Mouse (Mus musculus) myocyte (in vitro differentiated cells): ENCODE results near the gene Kat7. TPM values are rescaled to one million over a fixed set of nuclear protein-coding genes. Genes with fewer than 3 reads are reported as not detected.
A peak's percentile ranks its signal among the peaks of the same experiment; 100 is the strongest.

Experiments used
- H3K27me3 ChIP-seq: one replicate; pipeline ENCODE4 v1.6.1; 2011; ENCODE audit not compliant: control insufficient read depth, insufficient read depth, insufficient read length
- H3K36me3 ChIP-seq: one replicate; pipeline ENCODE4 v1.6.1; 2011; ENCODE audit not compliant: control insufficient read depth, insufficient read depth
- H3K4me2 ChIP-seq: one replicate; pipeline ENCODE4 v1.6.1; 2011; ENCODE audit warnings: low read depth, control low read depth
- H3K4me3 ChIP-seq: one replicate; pipeline ENCODE4 v1.5.1; 2011; ENCODE audit warnings: mild to moderate bottlenecking, control low read depth, moderate library complexity
- H3K79me2 ChIP-seq: one replicate; pipeline ENCODE4 v1.6.1; 2011; ENCODE audit not compliant: control insufficient read depth, insufficient read depth
- H3ac ChIP-seq: one replicate; pipeline ENCODE4 v1.6.1; 2011; ENCODE audit not compliant: control insufficient read depth, insufficient read length
- CEBPB ChIP-seq: IDR thresholded peaks from 2 replicates; pipeline ENCODE4 v1.6.1; 2011; ENCODE audit warnings: mild to moderate bottlenecking, moderate library complexity; ENCODE audit not compliant: poor library complexity, insufficient read depth, severe bottlenecking
- E2F4 ChIP-seq: IDR thresholded peaks from one replicate; pipeline ENCODE4 v1.6.1; 2011; ENCODE audit warnings: mild to moderate bottlenecking, control low read depth, moderate library complexity; ENCODE audit not compliant: insufficient read depth
- MAX ChIP-seq: IDR thresholded peaks from one replicate; pipeline ENCODE4 v1.6.1; 2011; ENCODE audit warnings: low read depth, mild to moderate bottlenecking, control low read depth
- MYOD1 ChIP-seq, 3 experiments: IDR thresholded peaks; one replicate each; pipeline ENCODE4 v1.6.1; 2011; ENCODE audit warnings: control low read depth in 2 of 3, low read depth in 2 of 3, mild to moderate bottlenecking in 2 of 3, moderate library complexity in 1 of 3; ENCODE audit not compliant: insufficient read length in 2 of 3, control insufficient read depth in 1 of 3
- MYOG ChIP-seq, 3 experiments: IDR thresholded peaks; one replicate each; pipeline ENCODE4 v1.6.1; 2011; ENCODE audit warnings: control low read depth in 2 of 3, low read depth in 2 of 3, mild to moderate bottlenecking in 2 of 3; ENCODE audit not compliant: insufficient read length in 2 of 3, control insufficient read depth in 1 of 3, insufficient read depth in 1 of 3
- POLR2A ChIP-seq: IDR thresholded peaks from one replicate; pipeline ENCODE4 v1.6.1; 2011; ENCODE audit warnings: low read depth, mild to moderate bottlenecking, control low read depth, moderate library complexity; ENCODE audit not compliant: insufficient read length
- POLR2AphosphoS2 ChIP-seq: IDR thresholded peaks from one replicate; pipeline ENCODE4 v1.6.1; 2011; ENCODE audit warnings: low read depth, control low read depth; ENCODE audit not compliant: insufficient read length
- REST ChIP-seq: IDR thresholded peaks from one replicate; pipeline ENCODE4 v1.6.1; 2011; ENCODE audit warnings: mild to moderate bottlenecking, control low read depth, moderate library complexity; ENCODE audit not compliant: insufficient read depth, insufficient read length
- SRF ChIP-seq: IDR thresholded peaks from one replicate; pipeline ENCODE4 v1.6.1; 2011; ENCODE audit warnings: low read depth; ENCODE audit not compliant: control insufficient read depth, insufficient read length
- TCF3 ChIP-seq: IDR thresholded peaks from one replicate; pipeline ENCODE4 v1.6.1; 2011; ENCODE audit warnings: low read depth, control low read depth; ENCODE audit not compliant: insufficient read length
- USF1 ChIP-seq: IDR thresholded peaks from one replicate; pipeline ENCODE4 v1.6.1; 2011; ENCODE audit warnings: low read depth, mild to moderate bottlenecking, control low read depth, moderate library complexity
- polyA plus RNA-seq: library from polyadenylated mRNA; unstranded; fragments of >200 nt; fragmentation: generic; extraction: Trizol; gene quantifications from one replicate; pipeline ENCODE4 v1.2.1, GENCODE M21; 2012; ENCODE audit warnings: missing spikeins

Gene Kat7
- polyA plus RNA-seq, 1 experiment: 52.2 TPM

DNA sequence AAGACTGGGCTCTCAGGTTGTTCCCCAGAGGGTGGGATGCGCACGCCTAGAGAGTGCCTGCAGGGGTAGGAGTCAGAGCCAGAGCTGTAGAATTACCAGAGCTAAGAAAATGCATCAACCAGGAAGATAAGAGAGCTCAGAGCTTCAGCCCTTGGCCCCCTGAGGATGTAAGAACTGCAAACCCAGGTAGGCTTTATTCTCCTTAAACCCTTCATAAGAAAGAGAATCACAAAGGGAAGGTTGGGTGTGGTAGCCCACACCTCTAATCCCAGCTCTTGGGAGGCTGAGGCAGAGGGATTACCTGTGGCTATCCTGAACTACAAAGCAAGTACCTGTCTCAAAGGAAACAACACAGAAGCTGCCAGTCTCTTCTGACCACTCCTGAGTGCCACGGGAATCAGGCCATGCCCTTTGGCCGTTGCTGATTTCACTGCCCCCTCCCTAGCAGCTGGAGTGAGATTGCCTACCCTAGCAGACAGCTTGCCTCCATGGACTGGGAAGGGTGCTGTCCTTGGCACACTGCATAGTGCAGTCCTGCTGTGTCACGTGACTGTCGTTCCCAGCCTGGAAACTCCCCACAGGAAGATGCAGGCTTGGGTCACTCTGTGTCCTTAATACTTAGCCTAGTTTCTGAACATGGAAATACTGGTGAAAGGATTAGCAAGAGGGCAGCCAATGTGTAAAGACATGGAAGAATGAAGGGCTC is 43.4 kb downstream of the Kat7 start:
- H3K27me3 ChIP-seq: no peaks in the 10 kb centered on the region
- TF ChIP-seq MYOD1 (IDR thresholded peaks at IDR 0.05; ENCODE audit: control insufficient read depth in 1 of 3, insufficient read length in 2 of 3, low read depth in 2 of 3): no peak
- TF ChIP-seq REST: no peak
- peak; percentile 70 for TF ChIP-seq POLR2AphosphoS2
- no peak for TF ChIP-seq MYOG (IDR thresholded peaks at IDR 0.05; ENCODE audit: control insufficient read depth in 1 of 3, insufficient read depth in 1 of 3, insufficient read length in 2 of 3, low read depth in 2 of 3)
- TF ChIP-seq POLR2A: no peak
- no peak overlapping the region for H3ac ChIP-seq
- peaks cover 4% of the 10 kb centered on the region for H3K36me3 ChIP-seq
- no peaks in the 10 kb centered on the region for H3K79me2 ChIP-seq
- H3K4me3 ChIP-seq: no peak overlapping the region
- no peak overlapping the region for H3K4me2 ChIP-seq

DNA sequence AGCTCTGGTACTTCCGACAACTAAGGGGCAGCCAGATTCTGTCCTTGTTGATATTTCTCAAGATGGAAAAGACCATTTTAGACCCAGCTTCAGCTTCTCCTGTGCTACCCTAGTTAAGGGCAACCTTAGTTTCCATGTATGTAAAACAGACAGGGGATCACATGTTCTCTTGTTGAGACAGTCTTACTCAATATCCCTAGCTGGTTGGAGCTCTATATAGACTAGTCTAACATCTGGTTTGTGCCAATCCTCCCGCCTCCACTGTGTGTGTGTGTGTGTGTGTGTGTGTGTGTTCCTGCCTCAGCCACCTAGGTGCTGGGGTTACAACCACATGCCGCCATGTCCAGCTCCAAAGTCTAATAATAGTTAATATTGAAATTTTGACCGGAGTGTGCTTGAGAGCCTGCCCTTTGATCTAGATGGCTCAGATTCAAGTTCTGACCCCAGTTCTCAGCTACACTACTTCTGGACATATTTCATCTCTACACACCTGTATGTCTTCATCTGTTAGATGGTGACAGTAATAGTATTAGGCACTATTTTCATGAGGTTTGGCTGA is 45.5 kb downstream of the Kat7 start:
- H3ac ChIP-seq: no peak overlapping the region
- H3K4me3 ChIP-seq: no peak overlapping the region
- peaks cover 4% of the 10 kb centered on the region for H3K36me3 ChIP-seq
- H3K27me3 ChIP-seq: no peaks in the 10 kb centered on the region
- no peaks in the 10 kb centered on the region for H3K79me2 ChIP-seq
- no peak overlapping the region for H3K4me2 ChIP-seq
- TF ChIP-seq REST (no peak), SRF (no peak), USF1 (no peak), TCF3 (no peak), E2F4 (no peak)

DNA sequence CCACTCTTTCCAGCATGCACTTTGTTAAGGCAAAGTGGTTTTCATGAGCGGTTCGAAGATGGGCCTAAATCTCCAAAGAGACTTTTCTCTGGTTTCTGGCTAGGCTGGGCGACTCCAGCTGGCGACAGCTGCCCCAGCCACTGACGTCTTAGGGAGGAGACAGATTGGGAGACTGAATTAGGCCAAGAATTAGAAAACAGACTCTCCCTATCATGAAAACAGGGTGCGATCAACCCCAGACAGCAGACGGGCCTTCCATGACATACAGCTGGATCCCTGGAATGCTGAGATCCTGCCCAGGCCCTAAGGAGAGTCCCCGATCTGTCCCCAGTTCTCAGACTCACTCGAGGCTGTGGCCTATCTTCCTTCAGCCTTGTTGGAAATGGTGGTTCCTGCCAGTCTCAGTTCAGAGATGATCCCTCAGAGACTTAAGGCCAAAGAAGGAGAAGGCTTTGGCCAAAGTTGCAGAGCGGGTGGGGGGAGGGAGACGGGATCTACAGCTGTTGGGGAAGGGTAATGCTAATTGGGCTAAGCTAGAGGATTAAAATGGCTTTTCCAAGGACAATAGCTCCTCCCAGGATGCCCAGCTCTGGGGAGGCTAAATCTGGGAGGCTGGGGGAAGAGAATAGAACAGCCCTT is 46.1 kb downstream of the Kat7 start:
- Histone ChIP-seq H3K4me2 (no peak overlapping the region), H3K4me3 (no peak overlapping the region), H3K79me2 (no peaks in the 10 kb centered on the region), H3K27me3 (no peaks in the 10 kb centered on the region), H3K36me3 (peaks cover 4% of the 10 kb centered on the region), H3ac (no peak overlapping the region)
- TF ChIP-seq POLR2AphosphoS2 (peak; percentile 46), POLR2A (no peak)

DNA sequence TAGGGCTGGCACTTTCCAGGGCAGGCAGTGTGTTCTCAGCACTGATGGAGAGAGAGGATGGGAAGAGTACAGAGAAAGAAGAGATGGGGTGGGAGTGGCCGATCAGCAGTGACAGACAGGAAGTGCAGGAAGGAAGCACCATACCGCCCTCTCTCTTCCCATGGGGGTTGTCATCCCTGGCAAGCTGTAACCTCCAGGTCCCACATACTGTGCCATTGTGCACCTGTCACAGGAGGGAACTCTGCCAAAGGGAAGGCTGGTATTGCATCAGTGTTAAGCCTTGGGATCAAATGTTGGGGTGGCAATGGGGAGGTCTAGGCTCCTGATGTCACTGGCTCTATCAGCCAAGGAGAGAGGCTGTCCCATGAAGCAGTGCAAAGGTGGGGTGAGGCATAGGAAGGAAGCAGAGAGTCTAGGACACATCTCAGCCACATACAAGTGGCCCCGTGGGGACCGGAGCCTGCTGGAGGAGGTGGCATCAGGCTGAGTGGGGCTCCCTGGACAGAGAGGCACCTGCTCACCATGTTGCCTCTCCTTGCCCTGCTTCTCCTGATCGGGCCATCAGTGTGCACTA is 48.8 kb downstream of the Kat7 start, which contains the start of gene Tac4:
TSS of gene Tac4 (plus strand) at position 352 of the 574 bp plus-strand sequence.
- no peak for TF ChIP-seq E2F4
- TF ChIP-seq POLR2AphosphoS2: peak; percentile 52
- TF ChIP-seq CEBPB: peak; percentile 74
- no peak for TF ChIP-seq SRF
- TF ChIP-seq MYOD1 (IDR thresholded peaks at IDR 0.05; ENCODE audit: control insufficient read depth in 1 of 3, insufficient read length in 2 of 3, low read depth in 2 of 3): peak in 2 of 3 experiments; percentile 67 to 97
- peak; percentile 26 to 88 (median 49) for TF ChIP-seq MYOG (IDR thresholded peaks at IDR 0.05; ENCODE audit: control insufficient read depth in 1 of 3, insufficient read depth in 1 of 3, insufficient read length in 2 of 3, low read depth in 2 of 3)
- TF ChIP-seq TCF3: peak; percentile 7
- peaks cover 4% of the 10 kb centered on the region for H3K36me3 ChIP-seq
- H3ac ChIP-seq: no peak within 1 kb of the TSS
- H3K4me2 ChIP-seq: peak within 1 kb of the TSS; percentile 39
- no peak within 1 kb of the TSS for H3K4me3 ChIP-seq
- no peaks in the 10 kb centered on the region for H3K79me2 ChIP-seq
- no peaks in the 10 kb centered on the region for H3K27me3 ChIP-seq

DNA sequence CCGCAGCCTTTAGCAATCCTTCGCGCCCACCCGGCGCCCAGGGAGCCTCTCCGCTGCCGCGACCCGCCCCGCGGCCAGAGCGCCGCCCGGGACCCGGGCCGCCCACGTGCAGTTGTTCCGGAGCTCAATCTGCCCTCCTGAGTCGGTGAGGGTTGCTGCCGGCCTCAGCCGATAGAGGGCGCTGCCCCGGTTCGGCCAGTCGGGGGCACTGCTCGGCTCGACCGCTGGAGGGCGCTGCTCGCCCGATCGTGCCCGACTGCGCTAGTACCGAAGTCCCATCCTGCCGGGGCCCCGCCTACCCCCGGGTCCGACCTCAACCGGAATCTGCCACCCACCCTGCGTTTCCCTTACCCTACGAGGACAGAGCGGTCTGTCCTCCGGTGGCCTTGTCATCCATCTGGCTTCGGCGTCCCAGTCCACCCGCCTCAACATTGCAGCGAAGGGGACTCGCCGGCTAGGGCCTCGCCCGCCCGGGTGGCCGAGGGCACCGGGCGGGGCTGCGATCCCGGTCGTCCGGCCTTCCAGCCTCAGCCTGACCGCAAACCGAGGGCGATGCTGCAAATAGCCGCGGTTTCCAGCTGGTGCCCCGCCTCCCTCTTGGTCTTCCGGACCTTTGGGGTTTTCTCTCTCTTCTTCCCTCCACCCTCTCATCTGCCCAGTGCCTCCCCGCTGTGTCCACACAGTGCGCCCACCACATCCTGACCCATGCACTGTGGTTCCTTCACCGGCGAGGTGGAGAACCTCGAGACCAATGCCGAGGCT is 50.8 kb downstream of the Kat7 start:
- H3K36me3 ChIP-seq: no peaks in the 10 kb centered on the region
- no peaks in the 10 kb centered on the region for H3K27me3 ChIP-seq
- TF ChIP-seq CEBPB (no peak), SRF (no peak), MYOG (IDR thresholded peaks at IDR 0.05; ENCODE audit: control insufficient read depth in 1 of 3, insufficient read depth in 1 of 3, insufficient read length in 2 of 3, low read depth in 2 of 3) (peak in 2 of 3 experiments; percentile 16 to 58), MYOD1 (IDR thresholded peaks at IDR 0.05; ENCODE audit: control insufficient read depth in 1 of 3, insufficient read length in 2 of 3, low read depth in 2 of 3) (peak in 2 of 3 experiments; percentile 4 to 43), USF1 (no peak), MAX (no peak), POLR2AphosphoS2 (peak; percentile 10), E2F4 (no peak)
- H3K79me2 ChIP-seq: no peaks in the 10 kb centered on the region
- H3K4me2 ChIP-seq: peak overlapping the region; percentile 88
- H3K4me3 ChIP-seq: peak overlapping the region; percentile 40
- peak overlapping the region; percentile 33 for H3ac ChIP-seq
